Mouse (Mus musculus) embryonic facial prominence, embryonic 12.5 days (tissue): ENCODE data around the gene Frmd4a. TPM values are rescaled to one million over a fixed set of nuclear protein-coding genes. Genes with fewer than 3 reads are reported as not detected.

Experiments
- ATAC-seq: fragments of 200-750 bp; cut with Nextera tagmentation; 2 replicates; pipeline ENCODE4 v1.8.0; 2017; ENCODE audit not compliant: insufficient number of reproducible peaks, insufficient read depth, low FRiP score, low TSS enrichment
- H3K27ac ChIP-seq: fragments of 300-500 bp; sonication (generic); 2 replicates; pipeline ENCODE4 v1.5.1; 2016; ENCODE audit warnings: mild to moderate bottlenecking
- H3K27me3 ChIP-seq: fragments of 300-500 bp; sonication (generic); 2 replicates; pipeline ENCODE4 v1.6.1; 2016; ENCODE audit warnings: mild to moderate bottlenecking, moderate library complexity
- H3K36me3 ChIP-seq: fragments of 300-500 bp; sonication (generic); 2 replicates; pipeline ENCODE4 v1.6.1; 2016; ENCODE audit warnings: mild to moderate bottlenecking
- H3K4me1 ChIP-seq: fragments of 300-500 bp; sonication (generic); 2 replicates; pipeline ENCODE4 v1.6.1; 2016
- H3K4me2 ChIP-seq: fragments of 300-500 bp; sonication (generic); replicated peaks from 2 replicates; pipeline ENCODE4 v1.6.1; 2016; ENCODE audit warnings: mild to moderate bottlenecking, moderate library complexity
- H3K4me3 ChIP-seq: fragments of 300-500 bp; sonication (generic); 2 replicates; pipeline ENCODE4 v1.5.1; 2016; ENCODE audit warnings: mild to moderate bottlenecking
- H3K9ac ChIP-seq: fragments of 300-500 bp; sonication (generic); 2 replicates; pipeline ENCODE4 v1.6.1; 2016; ENCODE audit warnings: mild to moderate bottlenecking, moderate library complexity
- H3K9me3 ChIP-seq: fragments of 300-500 bp; sonication (generic); 2 replicates; pipeline ENCODE4 v1.6.1; 2016; ENCODE audit warnings: mild to moderate bottlenecking, moderate library complexity
- WGBS: fragments of 180-500 bp; shearing (Covaris S2); methylation state at CpG from one replicate; pipeline ENCODE4 v1.1.7; 2016; 5-methylcytosine and 5-hydroxymethylcytosine counted together
- polyA plus RNA-seq: library from polyadenylated mRNA; unstranded; fragments of >200 nt; fragmentation: Nextera tagmentation; extraction: Ambion mirVana; gene quantifications from 2 replicates; pipeline ENCODE4 v1.2.1, GENCODE M21; 2016

Frmd4a gene
- polyA plus RNA-seq, 1 experiment from 2014 or later = 58.7 TPM

- Histone ChIP-seq H3K9ac (no peak overlapping the region), H3K4me3 (no peak overlapping the region), H3K36me3 (peaks cover 7% of the 10 kb centered on the region; the same call in 1 of the 2 replicates), H3K9me3 (no peaks in the 10 kb centered on the region), H3K27ac (no peak overlapping the region), H3K4me2 (no peak overlapping the region), H3K4me1 (peaks cover 18% of the 10 kb centered on the region), H3K27me3 (no peaks in the 10 kb centered on the region)
- ATAC-seq = 0 out of 2 replicates have a peak, but pooled peaks have one; percentile 42
- 52% methylated on average over 11 of the region's 11 CpGs for WGBS
These were observed 463.6 kb downstream of the Frmd4a start for GRCm38 (mm10) chr2:4481154-4481553.

- no peak overlapping the region for H3K9ac ChIP-seq
- peaks cover 14% of the 10 kb centered on the region for H3K4me1 ChIP-seq
- no peak overlapping the region for H3K4me2 ChIP-seq
- 62% methylated on average over 5 of the region's 5 CpGs for WGBS
- no peaks in the 10 kb centered on the region for H3K9me3 ChIP-seq
- ATAC-seq = no peak
- H3K4me3 ChIP-seq = no peak overlapping the region
- no peak overlapping the region for H3K27ac ChIP-seq
- H3K27me3 ChIP-seq = no peaks in the 10 kb centered on the region
- peaks cover 17% of the 10 kb centered on the region; the same call in 1 of the 2 replicates for H3K36me3 ChIP-seq
These were observed 468.7 kb downstream of the Frmd4a start for GRCm38 (mm10) chr2:4486185-4486584.

GRCm38 (mm10) chr2:4487280-4487679 lies 469.8 kb downstream of the Frmd4a start:
- peaks cover 21% of the 10 kb centered on the region for H3K4me1 ChIP-seq
- H3K4me2 ChIP-seq = no peak overlapping the region
- no peaks in the 10 kb centered on the region for H3K27me3 ChIP-seq
- H3K4me3 ChIP-seq = no peak overlapping the region
- ATAC-seq = no peak
- H3K9me3 ChIP-seq = no peaks in the 10 kb centered on the region
- H3K9ac ChIP-seq = no peak overlapping the region
- no peak overlapping the region for H3K27ac ChIP-seq
- 91% methylated on average over 2 of the region's 2 CpGs for WGBS
- H3K36me3 ChIP-seq = peaks cover 17% of the 10 kb centered on the region; the same call in 1 of the 2 replicates

- WGBS = 80% methylated on average over 5 of the region's 5 CpGs
These were observed 473.3 kb downstream of the Frmd4a start for GRCm38 (mm10) chr2:4490845-4491244.

GRCm38 (mm10) chr2:4492485-4493481 lies 475.3 kb downstream of the Frmd4a start:
- Histone ChIP-seq H3K9ac (no peak overlapping the region), H3K4me1 (peaks cover 28% of the 10 kb centered on the region), H3K27ac (peak overlapping the region; percentile 69), H3K36me3 (peaks cover 31% of the 10 kb centered on the region; the same call in 1 of the 2 replicates), H3K4me3 (no peak overlapping the region), H3K27me3 (no peaks in the 10 kb centered on the region), H3K4me2 (no peak overlapping the region), H3K9me3 (no peaks in the 10 kb centered on the region)
- WGBS = 41% methylated on average over 20 of the region's 20 CpGs
- ATAC-seq = peak; percentile 24

More at GRCm38 (mm10) chr2:4490845-4491244, 473.3 kb downstream of the Frmd4a start:
- Histone ChIP-seq H3K4me1 (peaks cover 31% of the 10 kb centered on the region), H3K4me3 (no peak overlapping the region), H3K9ac (no peak overlapping the region), H3K9me3 (no peaks in the 10 kb centered on the region), H3K4me2 (no peak overlapping the region), H3K36me3 (peaks cover 16% of the 10 kb centered on the region; the same call in 1 of the 2 replicates), H3K27ac (no peak overlapping the region), H3K27me3 (no peaks in the 10 kb centered on the region)
- no peak for ATAC-seq

- 74% methylated on average over 2 of the region's 2 CpGs for WGBS
- H3K36me3 ChIP-seq = peaks cover 31% of the 10 kb centered on the region
- H3K4me1 ChIP-seq = peaks cover 28% of the 10 kb centered on the region
- no peak overlapping the region for H3K9ac ChIP-seq
- ATAC-seq = no peak
- H3K27me3 ChIP-seq = no peaks in the 10 kb centered on the region
- no peak overlapping the region for H3K4me3 ChIP-seq
- H3K27ac ChIP-seq = no peak overlapping the region
- H3K9me3 ChIP-seq = no peaks in the 10 kb centered on the region
- H3K4me2 ChIP-seq = no peak overlapping the region
These were observed 477.0 kb downstream of the Frmd4a start for GRCm38 (mm10) chr2:4494478-4494877.

GRCm38 (mm10) chr2:4499257-4499656 lies 481.7 kb downstream of the Frmd4a start:
- H3K27ac ChIP-seq = no peak overlapping the region
- H3K4me3 ChIP-seq = no peak overlapping the region
- no peaks in the 10 kb centered on the region for H3K27me3 ChIP-seq
- peaks cover 35% of the 10 kb centered on the region for H3K36me3 ChIP-seq
- H3K4me2 ChIP-seq = no peak overlapping the region
- 0 out of 2 replicates have a peak, but pooled peaks cover 4% of the 10 kb centered on the region for H3K4me1 ChIP-seq
- no peak overlapping the region for H3K9ac ChIP-seq
- 14% methylated on average over 1 of the region's 1 CpGs for WGBS
- no peak for ATAC-seq
- no peaks in the 10 kb centered on the region for H3K9me3 ChIP-seq

- no peak overlapping the region for H3K4me2 ChIP-seq
These were observed 482.4 kb downstream of the Frmd4a start for GRCm38 (mm10) chr2:4499916-4500315.

GRCm38 (mm10) chr2:4501257-4502027 lies 483.9 kb downstream of the Frmd4a start:
- H3K9me3 ChIP-seq = no peaks in the 10 kb centered on the region
- no peaks in the 10 kb centered on the region for H3K27me3 ChIP-seq
- no peak overlapping the region for H3K27ac ChIP-seq
- no peak overlapping the region for H3K9ac ChIP-seq
- H3K4me2 ChIP-seq = no peak overlapping the region
- WGBS = 77% methylated on average over 15 of the region's 15 CpGs
- 0 out of 2 replicates have a peak, but pooled peaks cover 4% of the 10 kb centered on the region for H3K4me1 ChIP-seq
- ATAC-seq = no peak
- no peak overlapping the region for H3K4me3 ChIP-seq
- H3K36me3 ChIP-seq = peaks cover 37% of the 10 kb centered on the region

More at GRCm38 (mm10) chr2:4499916-4500315, 482.4 kb downstream of the Frmd4a start:
- H3K36me3 ChIP-seq = peaks cover 39% of the 10 kb centered on the region
- H3K9ac ChIP-seq = no peak overlapping the region
- H3K27me3 ChIP-seq = no peaks in the 10 kb centered on the region
- H3K4me3 ChIP-seq = no peak overlapping the region
- no peaks in the 10 kb centered on the region for H3K9me3 ChIP-seq
- H3K27ac ChIP-seq = no peak overlapping the region
- 0 out of 2 replicates have a peak, but pooled peaks cover 4% of the 10 kb centered on the region for H3K4me1 ChIP-seq
- WGBS = 94% methylated on average over 9 of the region's 9 CpGs
- no peak for ATAC-seq

- Histone ChIP-seq H3K9ac (no peak overlapping the region), H3K27me3 (no peaks in the 10 kb centered on the region), H3K9me3 (no peaks in the 10 kb centered on the region), H3K27ac (no peak overlapping the region), H3K4me3 (no peak overlapping the region), H3K4me2 (no peak overlapping the region), H3K36me3 (peaks cover 30% of the 10 kb centered on the region), H3K4me1 (0 out of 2 replicates have a peak, but pooled peaks cover 6% of the 10 kb centered on the region)
- no peak for ATAC-seq
- WGBS = 87% methylated on average over 10 of the region's 10 CpGs
These were observed 486.9 kb downstream of the Frmd4a start for GRCm38 (mm10) chr2:4504413-4504812.

GRCm38 (mm10) chr2:4505695-4506094 lies 488.2 kb downstream of the Frmd4a start:
- Histone ChIP-seq H3K4me3 (no peak overlapping the region), H3K27me3 (no peaks in the 10 kb centered on the region), H3K9ac (no peak overlapping the region), H3K36me3 (peaks cover 30% of the 10 kb centered on the region), H3K4me2 (no peak overlapping the region), H3K9me3 (no peaks in the 10 kb centered on the region), H3K27ac (no peak overlapping the region), H3K4me1 (0 out of 2 replicates have a peak, but pooled peaks cover 13% of the 10 kb centered on the region)
- WGBS = 88% methylated on average over 4 of the region's 4 CpGs
- no peak for ATAC-seq
